Mouse (Mus musculus): ENCODE data around the gene 4930402F06Rik.

Gene 4930402F06Rik

DNA sequence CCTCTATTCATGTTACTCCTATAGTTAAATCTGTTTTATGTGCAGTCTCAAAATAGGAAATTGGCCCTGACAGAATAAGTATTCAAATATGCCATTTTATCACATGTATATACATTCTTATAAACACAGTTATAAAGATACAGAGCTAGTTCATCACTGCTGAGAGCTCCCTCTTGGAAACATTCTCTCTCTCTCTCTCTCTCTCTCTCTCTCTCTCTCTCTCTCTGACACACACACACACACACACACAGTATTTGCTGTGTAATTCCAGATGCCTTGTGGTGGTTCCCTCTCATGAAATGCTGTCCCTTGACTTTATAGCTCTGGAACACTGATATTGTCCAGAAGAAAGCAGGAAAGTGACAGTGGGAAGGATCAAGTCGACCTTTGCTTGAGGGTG is 58.9 kb downstream of the 4930402F06Rik start:
- DNase-seq (ENCODE audit: low read depth) = no peak

DNA sequence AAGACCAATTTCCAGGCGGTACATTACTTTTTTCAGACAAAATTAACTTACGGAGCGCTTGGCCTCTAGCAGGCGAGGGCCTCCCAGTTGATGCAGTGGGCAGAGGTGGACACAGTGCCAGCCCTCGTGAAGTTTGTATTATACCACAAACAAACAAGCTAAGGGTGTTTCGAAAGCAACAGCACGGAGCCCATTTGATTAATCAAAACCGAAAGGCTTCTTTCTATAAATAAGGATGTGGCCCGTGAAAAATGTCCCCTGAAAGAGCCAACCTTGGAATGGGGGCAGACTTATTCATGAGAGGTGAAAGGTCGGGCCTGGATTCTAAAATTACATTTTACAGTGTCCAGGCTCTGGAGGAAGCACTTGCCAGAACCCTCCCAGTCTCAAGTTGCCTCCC is 59.6 kb downstream of the 4930402F06Rik start:
- DNase-seq (ENCODE audit: low read depth) = peak; percentile 36

GRCm38 (mm10) chr2:35336388-35337280 is 60.3 kb downstream of the 4930402F06Rik start, which contains the start of gene Stom:
Gene Stom, minus strand, starts transcription at chr2:35336976.
- DNase-seq (ENCODE audit: low read depth) = peak; percentile 94

DNA sequence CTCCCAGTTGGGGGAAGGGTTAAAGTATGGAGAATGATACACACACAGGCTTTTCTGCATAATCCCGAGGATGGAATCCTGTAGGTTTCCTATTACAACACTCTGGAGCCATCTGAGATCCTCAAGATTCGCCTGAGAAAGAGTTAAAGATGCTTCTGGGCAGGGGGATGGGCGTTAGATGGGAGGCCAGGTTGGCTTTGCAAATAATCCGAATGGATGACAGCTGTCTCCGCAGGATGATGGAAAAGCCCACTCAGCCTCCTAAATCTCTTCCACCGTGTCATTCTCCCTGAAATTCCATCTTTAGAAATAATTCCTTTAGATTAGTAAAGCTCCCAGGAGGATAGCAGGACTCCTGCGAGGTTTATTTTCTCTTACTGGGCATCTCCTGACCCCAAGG is 61.4 kb downstream of the 4930402F06Rik start:
- no peak for DNase-seq (ENCODE audit: low read depth)

DNA sequence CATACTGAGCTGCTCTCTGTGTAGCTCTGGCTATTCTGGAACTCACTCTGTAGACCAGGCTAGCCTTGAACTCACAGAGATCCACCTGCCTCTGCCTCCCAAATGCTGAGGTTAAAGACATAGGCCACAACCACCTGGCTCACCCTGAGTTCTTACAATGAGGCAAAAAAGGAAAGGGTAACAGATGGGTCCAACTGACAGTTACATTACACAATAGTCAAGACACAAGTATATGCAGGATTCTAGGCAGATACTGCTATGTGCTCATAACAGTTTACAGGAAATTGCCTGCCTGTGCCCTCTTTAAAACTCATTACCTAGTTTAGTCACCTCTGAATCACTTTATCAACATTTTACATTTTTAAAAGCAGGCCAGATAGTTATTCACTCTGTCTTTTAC is 63.3 kb downstream of the 4930402F06Rik start:
- DNase-seq (ENCODE audit: low read depth) = no peak

GRCm38 (mm10) chr2:35331205-35331604 is 65.8 kb downstream of the 4930402F06Rik start:
- no peak for DNase-seq (ENCODE audit: low read depth)

- no peak for DNase-seq (ENCODE audit: low read depth)
These were observed 67.9 kb downstream of the 4930402F06Rik start for GRCm38 (mm10) chr2:35329061-35329460.

DNA sequence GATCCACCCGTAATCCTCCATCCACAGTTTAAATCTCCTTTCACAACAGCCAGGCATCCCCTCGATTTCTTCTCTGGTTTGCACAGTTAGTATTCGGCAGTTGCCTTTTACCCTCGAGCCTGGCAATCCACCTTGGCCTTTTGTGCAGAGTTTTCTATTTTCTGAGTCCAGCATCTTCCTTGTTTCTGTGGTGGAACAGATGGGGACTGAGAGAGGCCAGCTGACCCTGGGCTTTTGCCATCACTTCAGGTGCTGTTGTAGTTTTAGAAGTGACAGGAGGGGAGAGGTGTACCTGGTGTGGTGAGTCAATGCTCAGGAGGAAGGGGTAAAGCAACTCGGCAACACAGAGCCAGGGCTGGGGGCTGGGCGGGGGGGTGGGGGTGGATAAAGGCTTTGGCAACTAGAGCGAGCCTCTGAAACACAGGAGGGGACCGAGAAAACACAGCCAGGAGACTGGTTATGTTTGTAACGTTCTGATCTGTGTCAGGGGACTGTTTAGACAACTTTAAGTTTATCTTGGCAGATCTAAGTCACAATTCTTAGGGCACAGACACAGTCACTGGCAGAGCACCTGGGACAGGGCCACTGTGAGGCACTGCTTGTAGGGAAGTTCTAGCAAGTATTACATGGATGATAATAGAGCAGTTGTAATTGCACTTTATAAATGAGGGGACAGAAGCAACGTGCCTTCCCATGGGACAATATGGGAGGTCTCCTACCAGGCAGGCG is 68.7 kb downstream of the 4930402F06Rik start:
- no peak for DNase-seq (ENCODE audit: low read depth)

GRCm38 (mm10) chr2:35327583-35327982 is 69.4 kb downstream of the 4930402F06Rik start:
- DNase-seq (ENCODE audit: low read depth) = no peak

- no peak for DNase-seq (ENCODE audit: low read depth)
These were observed 70.0 kb downstream of the 4930402F06Rik start for GRCm38 (mm10) chr2:35326931-35327330.

DNA sequence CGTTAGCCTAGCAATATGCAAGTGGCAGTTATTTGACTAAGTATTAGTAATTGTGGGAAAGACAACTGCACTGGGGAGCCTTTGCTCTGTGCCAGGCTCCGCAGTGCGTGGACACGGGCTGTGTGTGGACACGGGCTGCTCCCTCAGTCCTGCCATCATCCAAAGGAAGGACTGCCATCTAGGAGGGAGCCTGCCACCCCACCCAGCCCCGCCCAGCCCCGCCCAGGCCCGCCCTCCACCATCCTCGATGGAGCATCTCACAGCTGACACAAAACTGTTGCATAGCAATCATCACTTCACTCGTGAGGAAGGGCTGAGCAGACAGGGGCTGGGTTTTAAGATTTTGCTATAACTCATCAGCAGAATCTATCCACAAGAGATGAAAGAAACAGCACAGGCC is 71.0 kb downstream of the 4930402F06Rik start:
- DNase-seq (ENCODE audit: low read depth) = no peak

Measured in fibroblast of lung, adult 2 months (primary cell).